Mouse (Mus musculus) brown adipose tissue, adult 24 weeks (tissue): Measurements from ENCODE around the gene D16Ertd472e. TPM values are rescaled to one million over a fixed set of nuclear protein-coding genes. Genes with fewer than 3 reads are reported as not detected.
A peak's percentile ranks its signal among the peaks of the same experiment; 100 is the strongest.

Experiments
- H3K27ac ChIP-seq: fragments of 200-500 bp; replicated peaks from 2 replicates; pipeline ENCODE4 v1.5.1; 2012; ENCODE audit warnings: low read depth, mild to moderate bottlenecking, low read length
- H3K4me1 ChIP-seq: fragments of 200-500 bp; 2 replicates; pipeline ENCODE4 v1.6.1; 2012; ENCODE audit warnings: low read length, mixed read lengths; ENCODE audit not compliant: control insufficient read depth, insufficient read depth, insufficient read length
- H3K4me3 ChIP-seq: fragments of 200-500 bp; 2 replicates; pipeline ENCODE4 v1.5.1; 2012; ENCODE audit warnings: low read depth, mild to moderate bottlenecking, low read length, moderate library complexity; ENCODE audit not compliant: insufficient read depth
- polyA plus RNA-seq: library from polyadenylated mRNA; stranded (reverse); fragments of >200 nt; gene quantifications from 2 replicates; pipeline ENCODE4 v1.2.4, GENCODE M21; 2012; ENCODE audit not compliant: missing spikeins, insufficient read depth, insufficient read length

D16Ertd472e gene
- 7.2 and 9.4 TPM in 2 replicates for polyA plus RNA-seq

DNA sequence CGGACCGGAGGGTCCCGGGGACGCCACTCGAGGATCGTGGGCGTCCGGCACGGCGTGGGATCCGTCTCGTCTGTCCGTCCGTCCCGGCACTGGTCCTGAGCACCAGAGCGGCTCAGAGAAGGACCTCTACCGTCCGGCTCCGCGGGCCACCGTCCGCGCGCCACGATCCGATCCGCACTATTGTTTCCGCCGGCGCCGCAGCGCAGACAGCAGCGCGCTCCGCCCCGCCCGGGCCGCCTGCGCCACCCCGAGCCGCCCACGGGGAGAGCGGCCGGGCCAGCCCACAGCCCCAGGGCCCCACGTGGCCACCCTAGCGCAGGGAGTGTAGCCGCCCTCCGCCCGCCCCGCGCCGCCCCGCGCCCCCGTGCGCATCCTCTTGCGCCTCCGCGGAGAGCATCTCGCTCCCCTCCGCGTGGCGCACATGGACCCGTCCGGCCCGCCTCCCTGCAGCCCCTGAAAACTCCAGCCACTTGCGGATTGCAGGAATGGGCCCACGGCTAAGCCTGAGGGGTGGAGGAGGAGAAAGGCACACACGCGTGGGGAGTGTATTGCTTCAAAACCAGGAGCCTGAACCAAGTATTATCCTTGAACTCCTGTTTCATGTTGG, at the start of gene D16Ertd472e:
Gene D16Ertd472e, minus strand, starts transcription at position 231 of the 607 bp plus-strand sequence.
- Histone ChIP-seq H3K4me1 (0 out of 2 replicates have a peak, but pooled peaks cover 2% of the 10 kb centered on the region), H3K27ac (peak within 1 kb of the TSS; percentile 91), H3K4me3 (peak within 1 kb of the TSS; percentile 97)

DNA sequence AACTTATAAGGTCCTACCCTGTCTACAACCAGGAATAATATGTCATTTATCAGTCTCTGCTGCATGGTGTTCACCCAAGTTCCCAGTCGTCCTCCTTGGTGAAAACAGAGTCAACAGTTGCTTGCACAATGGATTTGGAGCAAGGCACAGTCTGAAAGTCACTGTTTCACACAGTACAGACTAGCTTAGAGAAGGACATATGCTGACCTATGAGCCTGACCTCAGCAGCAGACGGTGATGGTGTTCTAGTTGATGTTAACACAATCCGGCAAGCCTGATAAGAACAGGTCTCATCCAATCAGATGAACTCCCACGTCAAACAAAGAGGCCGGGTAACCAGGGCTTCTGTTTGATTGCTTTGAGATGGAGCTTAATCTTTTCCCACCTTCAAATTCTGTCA, 46.2 kb upstream of the D16Ertd472e start:
- H3K27ac ChIP-seq = no peak overlapping the region
- no peaks in the 10 kb centered on the region; the same call in 1 of the 2 replicates for H3K4me1 ChIP-seq
- no peak overlapping the region for H3K4me3 ChIP-seq

DNA sequence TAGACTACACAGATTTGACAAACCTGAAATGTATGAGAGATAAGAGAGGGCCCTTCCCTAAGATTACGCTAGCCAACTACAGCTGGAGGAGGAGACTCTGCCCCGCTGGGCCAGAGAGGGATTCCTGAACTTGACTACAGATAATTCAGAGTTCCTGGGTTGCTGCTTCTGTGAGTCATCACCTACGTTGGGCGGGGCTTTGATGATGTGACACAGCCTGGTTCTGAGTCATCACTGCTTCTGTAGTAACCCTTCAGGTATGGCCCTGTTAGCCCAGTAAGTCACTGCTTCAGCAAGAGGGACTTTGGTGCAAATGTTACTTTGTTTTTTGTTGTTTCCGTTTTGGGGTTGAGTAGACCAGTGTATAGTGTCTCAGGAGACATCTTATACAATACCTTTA, 42.9 kb upstream of the D16Ertd472e start:
- Histone ChIP-seq H3K27ac (no peak overlapping the region), H3K4me1 (peaks cover 4% of the 10 kb centered on the region), H3K4me3 (no peak overlapping the region)

GRCm38 (mm10) chr16:78617757-78618532, 41.4 kb upstream of the D16Ertd472e start:
- Histone ChIP-seq H3K4me1 (peaks cover 4% of the 10 kb centered on the region), H3K4me3 (no peak overlapping the region), H3K27ac (no peak overlapping the region)

- Histone ChIP-seq H3K4me1 (no peaks in the 10 kb centered on the region), H3K4me3 (no peak overlapping the region), H3K27ac (no peak overlapping the region)
These were observed 29.7 kb upstream of the D16Ertd472e start for GRCm38 (mm10) chr16:78606202-78606601.

DNA sequence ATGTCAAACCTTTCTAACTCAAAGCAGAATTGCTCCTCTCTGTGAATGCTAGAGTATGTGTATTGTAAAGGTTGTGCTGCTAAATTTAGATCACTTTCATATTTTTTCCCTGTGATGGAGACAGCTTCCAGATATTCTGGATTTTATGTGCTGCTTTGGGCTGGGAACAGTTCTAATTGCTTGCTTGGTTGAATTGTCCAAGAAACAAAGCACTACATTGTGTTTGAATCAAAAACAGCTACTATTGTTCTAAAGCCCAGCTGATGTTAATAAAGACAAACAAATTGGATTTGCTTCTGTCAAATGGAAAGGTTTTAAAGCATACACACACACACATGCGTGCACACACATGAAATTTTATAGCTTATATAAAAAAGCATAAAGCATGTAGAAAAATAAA, 22.4 kb upstream of the D16Ertd472e start:
- peaks cover 5% of the 10 kb centered on the region for H3K4me1 ChIP-seq

GRCm38 (mm10) chr16:78596381-78596780, 19.9 kb upstream of the D16Ertd472e start:
- H3K4me3 ChIP-seq = no peak overlapping the region
- H3K27ac ChIP-seq = no peak overlapping the region

More for the DNA sequence above, 22.4 kb upstream of the D16Ertd472e start:
- Histone ChIP-seq H3K4me3 (no peak overlapping the region), H3K27ac (no peak overlapping the region)

GRCm38 (mm10) chr16:78595821-78596220, 19.3 kb upstream of the D16Ertd472e start:
- Histone ChIP-seq H3K4me3 (no peak overlapping the region), H3K4me1 (peaks cover 5% of the 10 kb centered on the region), H3K27ac (peak overlapping the region; percentile 72; the same call in 1 of the 2 replicates)

More at GRCm38 (mm10) chr16:78596381-78596780, 19.9 kb upstream of the D16Ertd472e start:
- H3K4me1 ChIP-seq = peaks cover 5% of the 10 kb centered on the region

- Histone ChIP-seq H3K4me3 (no peak overlapping the region), H3K4me1 (peaks cover 5% of the 10 kb centered on the region), H3K27ac (no peak overlapping the region)
These were observed 17.6 kb upstream of the D16Ertd472e start for GRCm38 (mm10) chr16:78594154-78594553.

DNA sequence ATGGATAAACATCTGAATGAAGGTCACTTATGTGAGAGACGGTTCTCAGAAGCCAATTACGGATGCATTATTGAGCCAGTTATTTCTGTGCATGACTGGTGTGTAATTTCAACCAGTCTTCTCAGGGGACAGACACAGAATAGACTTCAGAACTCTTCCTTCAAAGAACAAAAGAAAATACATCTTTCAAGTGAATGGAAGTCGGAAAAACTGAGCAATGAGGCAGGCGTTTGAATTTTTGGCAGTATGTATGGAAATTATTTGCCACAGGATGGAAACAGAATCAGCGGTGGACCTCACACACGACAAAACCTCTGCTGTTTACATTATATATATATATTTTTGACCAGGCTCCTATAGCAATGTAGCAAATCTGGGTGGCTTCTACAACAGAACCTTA, 14.6 kb upstream of the D16Ertd472e start:
- H3K4me1 ChIP-seq = peaks cover 5% of the 10 kb centered on the region
- no peak overlapping the region for H3K4me3 ChIP-seq
- H3K27ac ChIP-seq = no peak overlapping the region

DNA sequence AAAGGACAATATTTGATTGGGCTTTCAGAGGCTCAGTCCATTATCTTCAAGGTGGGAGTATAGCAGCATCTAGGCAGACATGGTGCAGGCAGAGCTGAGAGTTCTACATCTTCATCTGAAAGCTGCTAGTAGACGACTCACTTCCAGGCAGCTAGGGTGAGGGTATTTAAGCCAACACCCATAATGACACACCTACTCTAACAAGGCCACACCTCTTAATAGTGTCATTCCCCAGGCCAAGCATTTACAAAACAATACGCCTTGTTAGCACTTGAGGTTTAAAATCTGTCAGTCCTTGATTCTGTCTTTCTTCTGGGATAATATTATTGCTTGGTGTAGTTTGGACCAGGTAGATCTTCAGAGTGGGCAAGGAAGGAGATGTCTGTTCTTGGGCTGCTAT, 12.3 kb upstream of the D16Ertd472e start:
- Histone ChIP-seq H3K4me3 (no peak overlapping the region), H3K27ac (no peak overlapping the region)

DNA sequence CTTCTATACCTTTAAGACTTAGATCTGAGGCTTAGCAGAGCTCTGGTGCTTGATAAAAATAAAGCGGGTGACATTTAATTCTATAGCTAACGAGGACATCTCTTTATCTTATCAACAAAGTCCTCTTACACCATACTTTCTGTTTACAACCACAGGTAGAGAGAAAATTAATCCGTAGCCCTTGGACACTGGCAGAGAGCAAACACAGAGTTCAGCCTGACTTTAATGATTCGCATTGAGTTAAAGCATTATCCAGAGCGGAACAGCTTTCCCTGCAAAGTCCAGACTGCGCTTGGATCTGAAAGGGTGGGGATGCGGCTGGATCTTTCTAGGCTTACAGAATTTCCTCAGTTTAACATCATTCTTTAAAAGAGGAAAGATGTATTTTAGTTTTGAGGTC, 10.1 kb upstream of the D16Ertd472e start:
- no peak overlapping the region for H3K27ac ChIP-seq
- no peak overlapping the region for H3K4me3 ChIP-seq
- H3K4me1 ChIP-seq = no peaks in the 10 kb centered on the region

More for the DNA sequence above, 12.3 kb upstream of the D16Ertd472e start:
- no peaks in the 10 kb centered on the region for H3K4me1 ChIP-seq

DNA sequence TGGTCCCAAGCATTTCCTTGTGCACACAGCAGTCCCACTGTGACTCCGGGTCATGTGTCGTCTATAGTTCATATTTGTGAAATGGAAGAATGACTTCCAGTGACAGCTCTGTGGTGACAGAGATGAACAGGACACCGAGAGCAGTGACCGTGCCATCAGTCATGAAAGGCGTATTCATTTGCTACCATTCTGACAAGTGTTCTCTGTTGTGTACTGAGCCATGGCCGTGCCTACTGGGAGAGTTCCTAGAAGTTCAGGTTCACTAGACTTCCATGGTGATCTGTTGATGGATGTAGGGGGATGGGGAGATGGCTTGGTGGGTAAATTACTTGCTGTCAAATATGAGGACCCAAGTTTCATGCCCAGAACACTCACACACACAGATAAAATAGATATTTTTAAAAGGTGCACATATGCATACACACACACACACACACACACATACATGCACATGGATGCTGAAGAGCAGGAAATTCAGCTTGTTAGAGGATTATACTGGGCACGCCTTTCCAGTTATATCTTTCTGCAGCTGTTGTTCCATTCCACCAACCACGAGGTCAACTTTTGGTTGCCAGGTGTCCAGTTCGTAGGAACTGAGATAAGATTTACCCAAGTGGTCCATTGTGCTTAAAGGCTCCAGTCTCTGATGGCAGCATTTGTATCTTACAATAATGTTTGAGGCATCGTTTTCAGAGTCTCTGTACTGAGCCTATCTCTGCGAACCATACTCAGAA, 9.3 kb upstream of the D16Ertd472e start:
- Histone ChIP-seq H3K4me3 (no peak overlapping the region), H3K4me1 (no peaks in the 10 kb centered on the region), H3K27ac (no peak overlapping the region)

GRCm38 (mm10) chr16:78585163-78585562, 8.7 kb upstream of the D16Ertd472e start:
- H3K4me3 ChIP-seq = no peak overlapping the region
- no peaks in the 10 kb centered on the region for H3K4me1 ChIP-seq
- no peak overlapping the region for H3K27ac ChIP-seq

DNA sequence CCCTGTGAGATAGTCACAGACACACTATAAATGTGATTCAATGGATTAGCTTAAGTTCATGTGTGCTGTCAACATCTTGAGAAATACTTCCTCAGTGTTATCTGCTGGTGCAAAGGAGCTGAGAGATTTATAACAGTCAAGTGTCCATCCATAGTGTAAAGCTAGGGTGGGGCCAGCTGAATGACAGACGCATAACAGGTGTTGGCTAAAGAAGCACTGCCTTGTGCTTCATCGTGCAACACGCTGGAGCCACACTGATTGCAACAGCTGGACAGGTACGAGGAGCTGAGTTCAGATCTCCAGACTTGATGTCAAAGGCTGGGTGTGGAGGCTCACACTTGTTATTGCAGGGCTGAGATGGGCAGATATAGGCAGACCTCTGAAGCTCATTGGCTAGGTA, 7.5 kb upstream of the D16Ertd472e start:
- Histone ChIP-seq H3K27ac (no peak overlapping the region), H3K4me1 (no peaks in the 10 kb centered on the region), H3K4me3 (no peak overlapping the region)
